Mouse (Mus musculus): Measurements from ENCODE around the gene Nrg4. TPM values are rescaled to one million over a fixed set of nuclear protein-coding genes. Genes with fewer than 3 reads are reported as not detected.
A peak's percentile ranks its signal among the peaks of the same experiment; 100 is the strongest.

Nrg4 gene
- polyA plus RNA-seq, 1 experiment from 2014 or later = 0.93 TPM

DNA sequence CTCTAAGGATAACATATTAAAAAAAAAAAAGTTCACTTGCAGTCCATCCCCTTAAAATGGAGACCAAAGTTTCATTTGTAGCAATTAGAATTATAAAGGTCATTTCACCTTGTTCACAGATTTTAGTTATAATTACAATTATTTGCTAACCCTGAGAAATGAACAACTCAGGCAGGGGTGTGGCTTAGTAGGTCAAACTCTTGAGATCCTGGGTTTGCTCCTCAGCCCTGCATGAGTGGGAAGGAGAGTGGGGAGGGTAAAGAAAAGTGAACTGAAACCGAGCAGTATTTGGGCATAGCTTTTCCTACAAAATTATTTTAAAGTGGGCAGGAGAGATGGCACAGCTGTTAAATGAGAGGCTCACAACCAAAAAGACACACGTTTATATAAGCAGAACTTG is 19.6 kb downstream of the Nrg4 start:
- no peak overlapping the region for H3K27ac ChIP-seq (ENCODE audit: low read length)
- ATAC-seq (ENCODE audit: low read depth) = no peak
- WGBS = 21% methylated on average over 2 of the region's 2 CpGs
- no peaks in the 10 kb centered on the region for H3K27me3 ChIP-seq (ENCODE audit: control insufficient read depth, insufficient read depth, low read depth, low read length)
- H3K36me3 ChIP-seq (ENCODE audit: control insufficient read depth, insufficient read depth, low read length) = no peaks in the 10 kb centered on the region
- H3K4me3 ChIP-seq (ENCODE audit: low read length) = no peak overlapping the region
- H3K9ac ChIP-seq (ENCODE audit: low read length) = no peak overlapping the region
- H3K9me3 ChIP-seq (ENCODE audit: control insufficient read depth, low read length) = no peaks in the 10 kb centered on the region
- no peak overlapping the region for H3K4me2 ChIP-seq (ENCODE audit: low read depth, low read length)
- H3K4me1 ChIP-seq (replicated peaks; ENCODE audit: control insufficient read depth, insufficient read depth, low read length) = no peaks in the 10 kb centered on the region

DNA sequence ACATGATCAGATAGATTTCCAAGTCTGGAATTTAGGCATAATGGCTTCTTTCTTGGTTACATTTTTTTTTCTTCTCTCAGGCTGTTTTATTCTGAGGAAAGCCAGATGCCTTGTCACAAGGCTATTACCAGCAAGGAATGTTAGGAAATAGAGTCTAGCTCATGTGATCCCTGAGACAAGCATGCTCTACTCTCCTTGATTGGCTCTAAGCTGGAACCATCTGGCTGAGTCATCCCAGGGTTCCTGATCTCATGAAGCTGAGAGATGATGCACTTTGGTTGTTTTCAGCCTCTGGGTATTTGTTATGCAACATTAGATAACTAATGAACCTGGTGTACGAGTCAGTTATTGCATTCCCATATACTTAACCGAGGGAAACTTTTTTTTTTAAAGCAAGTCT is 30.4 kb downstream of the Nrg4 start:
- H3K27ac ChIP-seq (ENCODE audit: low read length) = no peak overlapping the region
- no peak overlapping the region for H3K9ac ChIP-seq (ENCODE audit: low read length)
- ATAC-seq (ENCODE audit: low read depth) = no peak
- H3K4me1 ChIP-seq (replicated peaks; ENCODE audit: control insufficient read depth, insufficient read depth, low read length) = no peaks in the 10 kb centered on the region
- no peaks in the 10 kb centered on the region for H3K27me3 ChIP-seq (ENCODE audit: control insufficient read depth, insufficient read depth, low read depth, low read length)
- H3K9me3 ChIP-seq (ENCODE audit: control insufficient read depth, low read length) = no peaks in the 10 kb centered on the region
- no peaks in the 10 kb centered on the region for H3K36me3 ChIP-seq (ENCODE audit: control insufficient read depth, insufficient read depth, low read length)
- no peak overlapping the region for H3K4me2 ChIP-seq (ENCODE audit: low read depth, low read length)
- H3K4me3 ChIP-seq (ENCODE audit: low read length) = no peak overlapping the region
- WGBS = 64% methylated on average over 2 of the region's 2 CpGs

DNA sequence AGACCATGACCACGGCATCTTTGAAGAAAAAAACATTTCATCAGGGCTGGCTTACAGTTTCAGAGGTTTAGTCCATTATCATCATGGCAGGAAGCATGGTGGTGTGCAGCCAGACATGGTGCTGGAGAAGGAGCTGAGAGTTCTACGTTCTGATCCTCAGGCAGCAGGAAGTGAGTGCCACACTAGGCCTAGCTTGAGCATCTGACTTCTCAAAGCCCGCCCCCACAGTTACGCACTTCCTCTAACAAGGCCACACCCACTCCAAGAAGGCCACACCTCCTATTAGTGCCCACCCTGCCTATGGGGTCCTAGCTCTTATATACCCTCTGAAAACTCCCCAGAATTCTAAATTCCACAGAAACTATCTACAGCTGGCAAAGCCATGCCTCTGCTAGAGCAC is 34.7 kb downstream of the Nrg4 start:
- Histone ChIP-seq H3K36me3 (ENCODE audit: control insufficient read depth, insufficient read depth, low read length) (no peaks in the 10 kb centered on the region), H3K4me3 (ENCODE audit: low read length) (no peak overlapping the region), H3K27ac (ENCODE audit: low read length) (no peak overlapping the region), H3K4me2 (ENCODE audit: low read depth, low read length) (no peak overlapping the region), H3K9me3 (ENCODE audit: control insufficient read depth, low read length) (no peaks in the 10 kb centered on the region), H3K4me1 (replicated peaks; ENCODE audit: control insufficient read depth, insufficient read depth, low read length) (no peaks in the 10 kb centered on the region), H3K27me3 (ENCODE audit: control insufficient read depth, insufficient read depth, low read depth, low read length) (no peaks in the 10 kb centered on the region), H3K9ac (ENCODE audit: low read length) (no peak overlapping the region)
- 88% methylated on average over 4 of the region's 4 CpGs for WGBS
- ATAC-seq (ENCODE audit: low read depth) = no peak

DNA sequence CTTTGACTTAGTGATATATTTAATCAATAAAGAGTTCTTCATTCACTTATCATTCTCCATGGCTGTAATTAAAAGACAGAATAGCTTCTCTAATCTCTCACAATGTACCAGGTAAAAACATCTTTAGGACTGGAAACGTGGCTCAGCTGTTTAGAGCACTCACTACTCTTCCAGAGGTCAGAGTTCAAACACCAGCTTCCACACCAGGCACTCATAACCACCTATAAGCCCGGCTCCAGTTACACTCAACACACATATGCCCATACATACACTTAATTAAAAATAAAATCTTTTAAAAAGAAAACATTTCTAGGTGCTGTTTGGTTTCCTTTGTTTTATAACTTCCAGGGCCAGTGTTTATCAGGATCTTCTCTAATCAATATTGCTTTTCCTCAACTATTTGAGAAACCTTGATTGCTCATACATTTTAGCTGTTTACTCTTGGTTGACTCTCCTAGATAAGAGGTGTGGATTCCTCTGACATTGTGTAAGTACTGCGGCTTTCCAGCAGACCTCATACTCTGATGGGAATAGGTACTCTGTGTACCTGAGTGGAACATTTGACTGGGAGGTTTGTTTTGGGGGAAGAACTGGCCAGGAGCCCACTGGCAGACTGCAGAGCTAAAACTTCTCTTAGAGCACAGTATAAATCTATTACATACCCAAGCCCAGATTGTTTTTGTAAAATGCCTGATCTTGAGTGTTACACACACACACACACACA is 37.0 kb downstream of the Nrg4 start:
- H3K36me3 ChIP-seq (ENCODE audit: control insufficient read depth, insufficient read depth, low read length) = no peaks in the 10 kb centered on the region
- 29% methylated on average over 3 of the region's 3 CpGs for WGBS
- H3K4me2 ChIP-seq (ENCODE audit: low read depth, low read length) = no peak overlapping the region
- no peaks in the 10 kb centered on the region for H3K4me1 ChIP-seq (replicated peaks; ENCODE audit: control insufficient read depth, insufficient read depth, low read length)
- no peak overlapping the region for H3K27ac ChIP-seq (ENCODE audit: low read length)
- H3K9me3 ChIP-seq (ENCODE audit: control insufficient read depth, low read length) = no peaks in the 10 kb centered on the region
- no peak overlapping the region for H3K9ac ChIP-seq (ENCODE audit: low read length)
- H3K4me3 ChIP-seq (ENCODE audit: low read length) = no peak overlapping the region
- no peak for ATAC-seq (ENCODE audit: low read depth)
- no peaks in the 10 kb centered on the region for H3K27me3 ChIP-seq (ENCODE audit: control insufficient read depth, insufficient read depth, low read depth, low read length)

DNA sequence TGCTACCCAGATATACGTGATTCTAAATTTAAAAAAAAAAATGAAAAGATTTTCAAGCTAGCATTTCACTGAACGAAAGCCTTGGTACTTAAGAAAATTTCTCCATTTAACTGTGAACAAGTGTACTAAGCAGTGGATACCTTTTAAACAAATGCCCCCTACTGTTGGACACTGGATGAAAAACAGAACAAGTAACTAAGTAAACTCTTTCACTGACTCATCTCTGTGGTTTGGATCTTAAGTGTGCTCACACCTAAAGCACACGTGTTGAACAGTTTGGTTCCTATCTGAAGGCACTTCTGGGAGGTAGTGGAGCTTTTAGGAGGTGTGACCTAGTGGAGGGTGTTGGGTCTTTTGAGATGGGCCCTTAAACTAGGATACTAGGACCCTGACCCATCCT is 41.4 kb downstream of the Nrg4 start:
- no peaks in the 10 kb centered on the region for H3K9me3 ChIP-seq (ENCODE audit: control insufficient read depth, low read length)
- no peak for ATAC-seq (ENCODE audit: low read depth)
- no peaks in the 10 kb centered on the region for H3K27me3 ChIP-seq (ENCODE audit: control insufficient read depth, insufficient read depth, low read depth, low read length)
- H3K36me3 ChIP-seq (ENCODE audit: control insufficient read depth, insufficient read depth, low read length) = no peaks in the 10 kb centered on the region
- no peak overlapping the region for H3K27ac ChIP-seq (ENCODE audit: low read length)
- 62% methylated on average over 3 of the region's 3 CpGs for WGBS
- H3K9ac ChIP-seq (ENCODE audit: low read length) = no peak overlapping the region
- H3K4me2 ChIP-seq (ENCODE audit: low read depth, low read length) = no peak overlapping the region
- H3K4me1 ChIP-seq (replicated peaks; ENCODE audit: control insufficient read depth, insufficient read depth, low read length) = no peaks in the 10 kb centered on the region
- no peak overlapping the region for H3K4me3 ChIP-seq (ENCODE audit: low read length)

DNA sequence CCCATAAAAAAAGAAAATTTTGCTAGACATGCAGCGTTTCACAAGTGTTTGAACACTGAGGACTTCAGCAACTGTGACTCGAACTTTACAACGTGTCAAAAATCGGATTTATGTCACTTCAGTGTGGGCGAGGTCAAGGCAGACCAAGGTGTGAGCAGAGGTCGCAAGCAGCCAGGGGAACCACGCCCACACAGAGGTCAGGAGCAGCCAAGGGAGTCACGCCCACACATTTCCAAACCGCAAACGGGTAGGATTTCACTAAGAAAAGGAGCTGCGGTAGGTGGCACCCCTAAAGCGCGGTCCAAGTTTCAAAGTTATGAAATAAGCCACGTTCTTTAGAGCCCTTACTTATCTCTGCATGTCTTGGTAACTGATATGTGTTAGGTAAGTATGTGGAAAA is 43.1 kb downstream of the Nrg4 start:
- Histone ChIP-seq H3K4me1 (replicated peaks; ENCODE audit: control insufficient read depth, insufficient read depth, low read length) (no peaks in the 10 kb centered on the region), H3K9me3 (ENCODE audit: control insufficient read depth, low read length) (no peaks in the 10 kb centered on the region), H3K4me2 (ENCODE audit: low read depth, low read length) (peak overlapping the region; percentile 36), H3K27ac (ENCODE audit: low read length) (no peak overlapping the region), H3K36me3 (ENCODE audit: control insufficient read depth, insufficient read depth, low read length) (no peaks in the 10 kb centered on the region), H3K4me3 (ENCODE audit: low read length) (0 out of 2 replicates have a peak overlapping the region, but pooled peaks have one; percentile 2), H3K9ac (ENCODE audit: low read length) (no peak overlapping the region), H3K27me3 (ENCODE audit: control insufficient read depth, insufficient read depth, low read depth, low read length) (no peaks in the 10 kb centered on the region)
- no peak for ATAC-seq (ENCODE audit: low read depth)
- WGBS = 2% methylated on average over 14 of the region's 14 CpGs

DNA sequence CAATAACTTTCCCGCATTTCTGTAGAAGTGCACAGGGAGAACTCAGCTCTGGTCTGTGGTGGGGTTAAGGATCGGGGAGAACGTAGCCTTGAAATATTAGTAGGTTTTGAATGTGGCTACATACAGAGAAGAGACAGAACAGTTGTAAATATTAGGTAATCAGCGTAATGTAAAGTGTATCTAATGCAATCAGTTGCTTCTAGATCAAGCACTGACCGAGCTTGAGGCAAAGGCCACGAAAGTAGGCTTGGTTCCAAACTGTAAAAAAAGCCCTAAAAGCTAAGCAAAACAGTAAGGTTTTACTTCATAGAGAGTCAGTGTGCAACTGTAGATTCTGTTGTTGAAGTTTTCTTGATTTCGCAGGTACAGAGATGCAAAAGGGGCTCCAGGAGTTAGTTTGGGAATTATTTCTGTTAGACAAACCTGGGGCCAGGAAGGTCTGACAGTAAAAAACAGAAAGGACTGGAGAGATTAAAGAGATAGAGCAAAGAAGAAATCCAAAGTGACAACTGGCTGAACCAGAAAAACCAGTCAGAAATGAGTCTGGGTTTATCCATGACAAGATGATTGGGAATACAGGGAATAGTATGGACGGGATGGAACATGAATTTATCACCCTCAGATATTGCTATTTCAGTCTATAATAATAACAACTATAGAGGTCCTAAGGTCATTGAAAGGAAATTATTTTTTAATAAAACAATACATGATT is 47.4 kb downstream of the Nrg4 start:
- Histone ChIP-seq H3K36me3 (ENCODE audit: control insufficient read depth, insufficient read depth, low read length) (no peaks in the 10 kb centered on the region), H3K27ac (ENCODE audit: low read length) (no peak overlapping the region), H3K9me3 (ENCODE audit: control insufficient read depth, low read length) (no peaks in the 10 kb centered on the region), H3K4me2 (ENCODE audit: low read depth, low read length) (no peak overlapping the region), H3K4me1 (replicated peaks; ENCODE audit: control insufficient read depth, insufficient read depth, low read length) (no peaks in the 10 kb centered on the region), H3K27me3 (ENCODE audit: control insufficient read depth, insufficient read depth, low read depth, low read length) (no peaks in the 10 kb centered on the region), H3K9ac (ENCODE audit: low read length) (no peak overlapping the region), H3K4me3 (ENCODE audit: low read length) (no peak overlapping the region)
- no peak for ATAC-seq (ENCODE audit: low read depth)
- 72% methylated on average over 8 of the region's 8 CpGs for WGBS

DNA sequence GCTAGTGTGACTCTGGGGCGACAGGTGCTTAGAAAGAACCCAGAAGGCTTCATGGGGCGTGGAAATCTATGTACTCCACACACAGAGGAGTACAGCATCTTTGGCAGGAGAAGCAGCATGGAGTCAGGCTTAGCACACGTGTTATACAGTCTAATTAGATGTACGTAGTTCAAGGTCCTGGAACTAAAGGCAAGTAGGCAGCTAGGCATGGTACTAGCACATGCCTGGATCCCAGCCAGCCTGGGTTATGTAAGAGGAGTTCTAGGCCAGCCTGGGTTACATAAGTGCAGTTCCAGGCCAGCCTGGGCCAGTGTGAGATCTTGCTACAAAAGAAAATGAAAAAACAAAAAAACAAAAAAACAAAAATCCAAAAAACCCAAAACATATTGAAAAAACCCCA is 49.1 kb downstream of the Nrg4 start:
- WGBS = 63% methylated on average over 4 of the region's 4 CpGs
- H3K4me2 ChIP-seq (ENCODE audit: low read depth, low read length) = no peak overlapping the region
- no peak overlapping the region for H3K27ac ChIP-seq (ENCODE audit: low read length)
- ATAC-seq (ENCODE audit: low read depth) = no peak
- no peak overlapping the region for H3K9ac ChIP-seq (ENCODE audit: low read length)
- H3K27me3 ChIP-seq (ENCODE audit: control insufficient read depth, insufficient read depth, low read depth, low read length) = no peaks in the 10 kb centered on the region
- no peaks in the 10 kb centered on the region for H3K4me1 ChIP-seq (replicated peaks; ENCODE audit: control insufficient read depth, insufficient read depth, low read length)
- H3K36me3 ChIP-seq (ENCODE audit: control insufficient read depth, insufficient read depth, low read length) = no peaks in the 10 kb centered on the region
- H3K9me3 ChIP-seq (ENCODE audit: control insufficient read depth, low read length) = no peaks in the 10 kb centered on the region
- H3K4me3 ChIP-seq (ENCODE audit: low read length) = no peak overlapping the region

DNA sequence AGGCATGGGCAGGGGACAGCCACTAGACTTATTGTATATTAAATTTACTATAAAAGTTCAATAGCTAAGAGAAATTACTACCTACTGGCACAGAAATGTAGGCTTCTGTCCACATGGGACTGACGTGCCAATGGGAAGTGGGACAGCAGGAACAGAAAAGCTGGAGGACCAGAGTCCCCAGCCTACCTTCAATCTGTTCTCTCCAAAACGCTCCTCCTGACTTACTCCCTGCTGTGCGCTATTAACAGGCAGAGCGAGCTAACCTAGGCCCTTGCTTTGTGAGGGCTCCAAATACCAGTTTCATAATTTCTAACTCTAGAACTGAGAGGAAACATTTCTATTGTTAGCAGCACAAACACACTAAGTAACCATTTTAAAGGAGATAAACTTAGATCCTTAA is 52.7 kb downstream of the Nrg4 start:
- no peaks in the 10 kb centered on the region for H3K27me3 ChIP-seq (ENCODE audit: control insufficient read depth, insufficient read depth, low read depth, low read length)
- H3K9ac ChIP-seq (ENCODE audit: low read length) = no peak overlapping the region
- H3K27ac ChIP-seq (ENCODE audit: low read length) = no peak overlapping the region
- no peak for ATAC-seq (ENCODE audit: low read depth)
- no peaks in the 10 kb centered on the region for H3K9me3 ChIP-seq (ENCODE audit: control insufficient read depth, low read length)
- no peaks in the 10 kb centered on the region for H3K4me1 ChIP-seq (replicated peaks; ENCODE audit: control insufficient read depth, insufficient read depth, low read length)
- H3K36me3 ChIP-seq (ENCODE audit: control insufficient read depth, insufficient read depth, low read length) = no peaks in the 10 kb centered on the region
- H3K4me3 ChIP-seq (ENCODE audit: low read length) = no peak overlapping the region
- 58% methylated on average over 4 of the region's 4 CpGs for WGBS
- no peak overlapping the region for H3K4me2 ChIP-seq (ENCODE audit: low read depth, low read length)
